Mouse (Mus musculus) spleen, postnatal 0 days (tissue): Measurements from ENCODE around the gene Atm. TPM values are rescaled to one million over a fixed set of nuclear protein-coding genes. Genes with fewer than 3 reads are reported as not detected.

Experiments used
- polyA plus RNA-seq: library from polyadenylated mRNA; unstranded; fragments of >200 nt; fragmentation: Nextera tagmentation; extraction: Ambion mirVana; gene quantifications from 2 replicates; pipeline ENCODE4 v1.2.1, GENCODE M21; 2015

Gene Atm
- polyA plus RNA-seq: 7.4 and 8.1 TPM in 2 replicates

GRCm38 (mm10) chr9:53536558-53537320, at the start of gene Atm, which contains the start of gene Npat:
Atm (minus strand) TSS chr9:53536740.
Npat (plus strand) TSS chr9:53537047.

GRCm38 (mm10) chr9:53402291-53402711, 134.2 kb downstream of the Atm start, which contains the start of gene 4930550C14Rik:
4930550C14Rik (plus strand) TSS chr9:53402325.

Other genes with a start within 250 kb of the Atm start
- 0.04 and 0.08 TPM in 2 replicates for gene Exph5, start 235.1 kb downstream of the Atm start, polyA plus RNA-seq
- 6.1 and 9.6 TPM in 2 replicates for gene Kdelc2, start 152.7 kb downstream of the Atm start, polyA plus RNA-seq
- 1.9 and 2.1 TPM in 2 replicates for gene 4930550C14Rik, start 134.4 kb downstream of the Atm start, polyA plus RNA-seq
- gene Npat, start 307 bp upstream of the Atm start, polyA plus RNA-seq: 8.1 and 9.0 TPM in 2 replicates
- 50.8 and 56.1 TPM in 2 replicates for gene Acat1, start 73.6 kb upstream of the Atm start, polyA plus RNA-seq
- 16.7 and 16.9 TPM in 2 replicates for gene Cul5, start 133.3 kb upstream of the Atm start, polyA plus RNA-seq
- 1.0 and 1.1 TPM in 2 replicates for gene Rab39, start 169.5 kb upstream of the Atm start, polyA plus RNA-seq
- gene Slc35f2, start 234.8 kb upstream of the Atm start, polyA plus RNA-seq: 1.2 and 1.4 TPM in 2 replicates